In genomic region chr7:58690997-58691596, GRCm38 (mm10) we compare ENCODE assay signal across 27 mouse cellular contexts. TPM values are rescaled to one million over a fixed set of nuclear protein-coding genes. Genes with fewer than 3 reads are reported as not detected.
A peak's percentile ranks its signal among the peaks of the same experiment; 100 is the strongest.
DNase-seq lines count a peak whose midpoint lies in the region; ATAC-seq and TF ChIP-seq lines count a peak whose summit lies in the region.
"Had no signal": no experiment of that assay in that cellular context is flagged by ENCODE, and none has a peak within 500 bp of the region (broad histone marks: within the 10 kb centered on the region; RNA-seq: fewer than 3 reads in every experiment).

No protein-coding gene starts in this region.

- H3K27ac ChIP-seq in lung, embryonic 15.5 days = 0 out of 2 replicates have a peak overlapping the region, but pooled peaks have one; percentile 18
- no peak overlapping the region for H3K27ac ChIP-seq in neural tube, embryonic 15.5 days (replicated peaks)
- peak overlapping the region; percentile 65 for H3K27ac ChIP-seq in stomach, postnatal 0 days (replicated peaks)
- H3K27ac ChIP-seq: embryonic facial prominence, embryonic 12.5 days; forebrain, embryonic 10.5 days; gastrocnemius, adult 2 months; hindbrain, embryonic 10.5 days; intestine, embryonic 15.5 days; liver, embryonic 14.5 days; macrophage had no signal

- H3K36me3 ChIP-seq in lung, embryonic 15.5 days = no peaks in the 10 kb centered on the region
- no peaks in the 10 kb centered on the region for H3K36me3 ChIP-seq in neural tube, embryonic 15.5 days
- H3K36me3 ChIP-seq in stomach, postnatal 0 days (ENCODE audit: control insufficient read depth, insufficient read depth, low read length) = no peaks in the 10 kb centered on the region
- H3K36me3 ChIP-seq: embryonic facial prominence, embryonic 12.5 days; forebrain, embryonic 10.5 days; forebrain, embryonic 15.5 days; hindbrain, embryonic 10.5 days; hindbrain, embryonic 15.5 days; intestine, embryonic 15.5 days; midbrain, embryonic 13.5 days had no signal

- TF ChIP-seq CTCF in Patski (IDR thresholded peaks at IDR 0.05) = no peak
- TF ChIP-seq CTCF in stomach, postnatal 0 days (IDR thresholded peaks at IDR 0.05; ENCODE audit: low read depth) = no peak

- in situ Hi-C loops in Patski (cut with MboI; ENCODE audit: low pct_unique_long_range_greater_than_20kb) = no loop called here

- no peaks in the 10 kb centered on the region for H3K9me3 ChIP-seq in lung, embryonic 15.5 days
- no peaks in the 10 kb centered on the region for H3K9me3 ChIP-seq in neural tube, embryonic 15.5 days (replicated peaks)
- no peaks in the 10 kb centered on the region for H3K9me3 ChIP-seq in stomach, postnatal 0 days (ENCODE audit: control insufficient read depth, low read length)
- H3K9me3 ChIP-seq: embryonic facial prominence, embryonic 12.5 days; forebrain, embryonic 10.5 days; forebrain, embryonic 15.5 days; hindbrain, embryonic 10.5 days; hindbrain, embryonic 15.5 days; intestine, embryonic 15.5 days; midbrain, embryonic 13.5 days had no signal

- H3K4me3 ChIP-seq in lung, embryonic 15.5 days = no peak overlapping the region
- H3K4me3 ChIP-seq in neural tube, embryonic 15.5 days (replicated peaks) = no peak overlapping the region
- no peak overlapping the region for H3K4me3 ChIP-seq in stomach, postnatal 0 days (ENCODE audit: low read depth, low read length)
- H3K4me3 ChIP-seq: embryonic facial prominence, embryonic 12.5 days; forebrain, embryonic 10.5 days; forebrain, embryonic 15.5 days; gastrocnemius, adult 2 months; hindbrain, embryonic 10.5 days; hindbrain, embryonic 15.5 days; intestine, embryonic 15.5 days; midbrain, embryonic 13.5 days had no signal

- DNase-seq in lung, postnatal 10 days = no peak
- DNase-seq in neural tube, embryonic 10.5 days (ENCODE audit: extremely low spot score, low spot score) = no peak
- no peak for DNase-seq in Patski (ENCODE audit: low read depth, low spot score)
- no peak for DNase-seq in stomach, postnatal 0 days (ENCODE audit: low spot score)
- no peak for DNase-seq in frontal cortex, postnatal 36 days (ENCODE audit: low spot score in 2 of 2)
- DNase-seq: adrenal gland, postnatal 10 days; B cell, adult 2 months; cerebellum, adult 9-11 months; embryo, embryonic 11 days; gastrocnemius, adult 2 months; heart, postnatal 14 days; kidney, adult 2 months; kidney, postnatal 4 days; liver; right cerebral cortex, postnatal 4 days; thymus, postnatal 14 days had no signal

- H3K4me2 ChIP-seq in lung, embryonic 15.5 days = no peak overlapping the region
- no peak overlapping the region for H3K4me2 ChIP-seq in neural tube, embryonic 15.5 days
- no peak overlapping the region for H3K4me2 ChIP-seq in stomach, postnatal 0 days (replicated peaks; ENCODE audit: low read depth)
- H3K4me2 ChIP-seq: embryonic facial prominence, embryonic 12.5 days; forebrain, embryonic 15.5 days; hindbrain, embryonic 15.5 days; intestine, embryonic 15.5 days; midbrain, embryonic 13.5 days had no signal

- no peak overlapping the region for H3K9ac ChIP-seq in lung, embryonic 15.5 days
- no peak overlapping the region for H3K9ac ChIP-seq in neural tube, embryonic 15.5 days (replicated peaks)
- no peak overlapping the region for H3K9ac ChIP-seq in stomach, postnatal 0 days (ENCODE audit: low read length)
- H3K9ac ChIP-seq: embryonic facial prominence, embryonic 12.5 days; forebrain, embryonic 15.5 days; hindbrain, embryonic 15.5 days; intestine, embryonic 15.5 days; liver, embryonic 14.5 days had no signal

- WGBS in lung, embryonic 15.5 days = 46% methylated on average over 6 of the region's 6 CpGs
- WGBS in neural tube, embryonic 15.5 days = 77% methylated on average over 6 of the region's 6 CpGs
- WGBS in stomach, postnatal 0 days = 39% methylated on average over 6 of the region's 6 CpGs

- TF ChIP-seq EP300 in stomach, postnatal 0 days (optimal IDR thresholded peaks at IDR 0.05) = no peak

- POLR2A ChIA-PET in Patski (lab: Charles Lee) = interaction anchor here (1.0 kb wide), 1 partner anchor 39 kb away, joined by 3 read pairs; no protein-coding TSS in a partner anchor

- H3K4me1 ChIP-seq in lung, embryonic 15.5 days = peaks cover 32% of the 10 kb centered on the region
- H3K4me1 ChIP-seq in neural tube, embryonic 15.5 days = peaks cover 8% of the 10 kb centered on the region; the same call in 1 of the 2 replicates
- peaks cover 3% of the 10 kb centered on the region; the same call in 1 of the 2 replicates for H3K4me1 ChIP-seq in stomach, postnatal 0 days (replicated peaks; ENCODE audit: control insufficient read depth, insufficient read depth)
- H3K4me1 ChIP-seq: embryonic facial prominence, embryonic 12.5 days had no signal

- peak; percentile 69 for ATAC-seq in lung, embryonic 15.5 days (ENCODE audit: borderline replicate concordance, extremely low read depth, low FRiP score, low TSS enrichment)
- ATAC-seq in neural tube, embryonic 15.5 days (ENCODE audit: low FRiP score) = 0 out of 2 replicates have a peak, but pooled peaks have one; percentile 45
- peak; percentile 17 for ATAC-seq in Patski
- ATAC-seq in stomach, postnatal 0 days (ENCODE audit: low FRiP score, low TSS enrichment) = peak; percentile 69; the same call in 1 of the 2 replicates
- ATAC-seq: intestine, embryonic 15.5 days had no signal

- CTCF ChIA-PET in Patski (lab: Charles Lee) = interaction anchor here (1.2 kb wide), 1 partner anchor 15 kb away, joined by 3 read pairs; no protein-coding TSS in a partner anchor

- no peaks in the 10 kb centered on the region for H3K27me3 ChIP-seq in lung, embryonic 15.5 days
- no peaks in the 10 kb centered on the region for H3K27me3 ChIP-seq in neural tube, embryonic 15.5 days (replicated peaks)
- H3K27me3 ChIP-seq in Patski = no peaks in the 10 kb centered on the region
- no peaks in the 10 kb centered on the region for H3K27me3 ChIP-seq in stomach, postnatal 0 days (ENCODE audit: control insufficient read depth, insufficient read depth, low read length)
- H3K27me3 ChIP-seq: embryonic facial prominence, embryonic 12.5 days; forebrain, embryonic 15.5 days; hindbrain, embryonic 15.5 days; intestine, embryonic 15.5 days; midbrain, embryonic 13.5 days had no signal

RNA-seq across cellular contexts. Expression of gene Atp10a, which starts 35.1 kb away (rescaled TPM):
- polyA plus RNA-seq in lung, embryonic 15.5 days (2015; fragmentation: Nextera tagmentation; extraction: Ambion mirVana) = 3.6 and 4.2 TPM in 2 replicates
- 1.1 and 2.3 TPM in 2 replicates for polyA plus RNA-seq in neural tube, embryonic 15.5 days (2015; fragmentation: Nextera tagmentation; extraction: Ambion mirVana)
- polyA plus RNA-seq in Patski (2021) = 5.6 TPM
- 1.4 and 1.7 TPM in 2 replicates for polyA plus RNA-seq in stomach, postnatal 0 days (2015; fragmentation: Nextera tagmentation; extraction: Ambion mirVana)

Comparison
In these comparisons a context has a peak if more than half of its experiments do, and no peak if none do; other contexts are left out.
1. ATAC-seq: peak in every context shown above with its lines; median percentile 69 in lung, embryonic 15.5 days; 69 in stomach, postnatal 0 days; 45 in neural tube, embryonic 15.5 days; 17 in Patski.